Mouse (Mus musculus) hindbrain, embryonic 11.5 days (tissue): ENCODE measurements around the gene Btnl6. TPM values are rescaled to one million over a fixed set of nuclear protein-coding genes. Genes with fewer than 3 reads are reported as not detected.
"Not testable (repeated sequence)": the region's sequence is repeated elsewhere in the genome, so short reads cannot be mapped to it uniquely, and the experiment has no call there.

Experiments
- ATAC-seq: fragments of 200-750 bp; cut with Nextera tagmentation; 2 replicates; pipeline ENCODE4 v1.8.0; 2017; ENCODE audit warnings: mild to moderate bottlenecking, moderate TSS enrichment, moderate library complexity; ENCODE audit not compliant: low FRiP score
- DNase-seq: peaks from one replicate; pipeline ENCODE4 v3.0.0-alpha.2; 2015; ENCODE audit warnings: low spot score
- H3K27ac ChIP-seq: fragments of 300-500 bp; sonication (generic); 2 replicates; pipeline ENCODE4 v1.5.1; 2014; ENCODE audit warnings: mild to moderate bottlenecking, low read depth, low read length
- H3K27me3 ChIP-seq: fragments of 300-500 bp; sonication (generic); 2 replicates; pipeline ENCODE4 v1.6.1; 2014; ENCODE audit warnings: mild to moderate bottlenecking, low read length, moderate library complexity, mixed read lengths; ENCODE audit not compliant: control insufficient read depth, insufficient read depth
- H3K36me3 ChIP-seq: fragments of 300-500 bp; sonication (generic); 2 replicates; pipeline ENCODE4 v1.6.1; 2014; ENCODE audit warnings: mild to moderate bottlenecking, low read length, moderate library complexity, mixed read lengths; ENCODE audit not compliant: control insufficient read depth, insufficient read depth
- H3K4me1 ChIP-seq: fragments of 300-500 bp; sonication (generic); replicated peaks from 2 replicates; pipeline ENCODE4 v1.6.1; 2014; ENCODE audit warnings: low read length, mixed read lengths; ENCODE audit not compliant: control insufficient read depth, insufficient read depth
- H3K4me2 ChIP-seq: fragments of 300-500 bp; sonication (generic); replicated peaks from 2 replicates; pipeline ENCODE4 v1.6.1; 2014; ENCODE audit warnings: mild to moderate bottlenecking, low read depth, low read length
- H3K4me3 ChIP-seq: fragments of 300-500 bp; sonication (generic); 2 replicates; pipeline ENCODE4 v1.5.1; 2014; ENCODE audit warnings: low read depth, low read length
- H3K9ac ChIP-seq: fragments of 300-500 bp; sonication (generic); 2 replicates; pipeline ENCODE4 v1.6.1; 2014; ENCODE audit warnings: low read depth, low read length
- H3K9me3 ChIP-seq: fragments of 300-500 bp; sonication (generic); 2 replicates; pipeline ENCODE4 v1.6.1; 2016; ENCODE audit warnings: low read length; ENCODE audit not compliant: control insufficient read depth
- WGBS: fragments of 180-500 bp; shearing (Covaris S2); extraction: QIAGEN DNeasy Blood & Tissue Kit; methylation state at CpG from one replicate; pipeline ENCODE4 v1.1.7; 2014; 5-methylcytosine and 5-hydroxymethylcytosine counted together
- polyA plus RNA-seq: library from polyadenylated mRNA; unstranded; fragments of >200 nt; fragmentation: Nextera tagmentation; extraction: Ambion mirVana; gene quantifications from 2 replicates; pipeline ENCODE4 v1.2.1, GENCODE M21; 2014

Btnl6 gene
- polyA plus RNA-seq, 1 experiment from 2014 or later, result not detected

- Histone ChIP-seq H3K36me3 (no peaks in the 10 kb centered on the region), H3K9me3 (no peaks in the 10 kb centered on the region), H3K9ac (no peak overlapping the region), H3K27ac (no peak overlapping the region), H3K4me3 (no peak overlapping the region), H3K4me2 (no peak overlapping the region), H3K27me3 (no peaks in the 10 kb centered on the region), H3K4me1 (no peaks in the 10 kb centered on the region)
- ATAC-seq, result no peak
- WGBS, result 78% methylated on average over 11 of the region's 11 CpGs
- DNase-seq, result no peak
Observed at GRCm38 (mm10) chr17:34557411-34557810, 40.3 kb upstream of the Btnl6 start.

- Histone ChIP-seq H3K27ac (no peak overlapping the region), H3K9me3 (no peaks in the 10 kb centered on the region), H3K4me3 (no peak overlapping the region), H3K9ac (no peak overlapping the region), H3K4me2 (no peak overlapping the region), H3K4me1 (no peaks in the 10 kb centered on the region), H3K36me3 (no peaks in the 10 kb centered on the region), H3K27me3 (no peaks in the 10 kb centered on the region)
- WGBS, result 86% methylated on average over 8 of the region's 8 CpGs
- no peak for ATAC-seq
- DNase-seq, result no peak
Observed at GRCm38 (mm10) chr17:34556406-34556805, 39.3 kb upstream of the Btnl6 start.

DNA sequence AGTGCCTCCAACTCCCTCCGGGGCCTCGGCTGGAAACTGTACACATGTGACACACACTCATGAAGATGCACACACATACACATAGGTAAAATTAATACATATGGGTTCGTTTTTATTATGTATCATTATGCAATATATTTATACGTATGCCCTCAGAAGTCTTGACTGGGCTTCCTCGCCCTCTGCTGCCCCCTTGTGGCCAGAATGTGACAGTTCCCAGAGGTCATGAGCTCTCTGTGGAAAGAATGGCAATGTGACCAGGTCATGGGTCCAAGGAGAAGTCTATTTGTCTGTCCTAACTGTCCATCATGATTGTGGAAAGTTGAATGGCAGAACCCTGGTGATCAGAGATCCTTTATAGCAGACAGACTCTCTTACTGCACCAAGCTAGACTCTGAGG lies 38.3 kb upstream of the Btnl6 start:
- no peak for ATAC-seq
- Histone ChIP-seq H3K9ac (no peak overlapping the region), H3K9me3 (no peaks in the 10 kb centered on the region), H3K27ac (no peak overlapping the region), H3K36me3 (no peaks in the 10 kb centered on the region), H3K27me3 (no peaks in the 10 kb centered on the region), H3K4me2 (no peak overlapping the region), H3K4me3 (no peak overlapping the region), H3K4me1 (no peaks in the 10 kb centered on the region)
- peak; percentile 82 for DNase-seq
- WGBS, result 27% methylated on average over 5 of the region's 5 CpGs

DNA sequence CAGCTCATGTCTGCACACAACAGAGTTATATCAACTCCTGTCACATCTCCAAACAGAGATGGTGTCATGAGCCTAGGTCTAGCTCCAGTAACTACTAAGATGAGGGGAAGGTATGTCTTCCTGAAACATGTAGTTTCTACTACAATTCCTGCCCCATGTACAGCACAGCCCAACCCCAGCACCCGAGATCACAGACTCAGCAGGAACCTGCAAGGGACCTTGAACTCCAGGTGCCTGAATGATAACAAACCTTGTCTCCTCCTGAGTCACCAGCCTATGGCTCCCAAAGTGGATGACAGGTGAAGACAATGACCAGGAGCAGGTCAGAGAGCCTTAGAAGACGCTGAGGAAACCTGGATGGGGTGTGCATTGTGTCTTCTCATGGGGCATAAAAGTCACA lies 32.7 kb upstream of the Btnl6 start:
- ATAC-seq, result no peak
- no peak for DNase-seq
- no peak overlapping the region for H3K27ac ChIP-seq
- no peaks in the 10 kb centered on the region for H3K36me3 ChIP-seq
- 74% methylated on average over 2 of the region's 2 CpGs for WGBS
- H3K9me3 ChIP-seq, result no peaks in the 10 kb centered on the region
- no peak overlapping the region for H3K9ac ChIP-seq
- no peaks in the 10 kb centered on the region for H3K4me1 ChIP-seq
- H3K4me2 ChIP-seq, result no peak overlapping the region
- no peaks in the 10 kb centered on the region for H3K27me3 ChIP-seq
- no peak overlapping the region for H3K4me3 ChIP-seq

- 94% methylated on average over 3 of the region's 3 CpGs for WGBS
- no peak overlapping the region for H3K27ac ChIP-seq
Observed at GRCm38 (mm10) chr17:34549156-34549555, 32.0 kb upstream of the Btnl6 start.

GRCm38 (mm10) chr17:34547601-34548000 lies 30.4 kb upstream of the Btnl6 start:
- no peaks in the 10 kb centered on the region for H3K4me1 ChIP-seq
- WGBS, result 90% methylated on average over 4 of the region's 4 CpGs

More at GRCm38 (mm10) chr17:34549156-34549555, 32.0 kb upstream of the Btnl6 start:
- ATAC-seq, result no peak
- no peaks in the 10 kb centered on the region for H3K36me3 ChIP-seq
- H3K9me3 ChIP-seq, result no peaks in the 10 kb centered on the region
- H3K27me3 ChIP-seq, result no peaks in the 10 kb centered on the region
- H3K9ac ChIP-seq, result no peak overlapping the region
- no peak overlapping the region for H3K4me2 ChIP-seq
- H3K4me3 ChIP-seq, result no peak overlapping the region
- no peaks in the 10 kb centered on the region for H3K4me1 ChIP-seq
- DNase-seq, result no peak

GRCm38 (mm10) chr17:34546797-34547196 lies 29.6 kb upstream of the Btnl6 start:
- Histone ChIP-seq H3K9me3 (no peaks in the 10 kb centered on the region), H3K9ac (no peak overlapping the region), H3K4me1 (no peaks in the 10 kb centered on the region), H3K36me3 (no peaks in the 10 kb centered on the region), H3K27me3 (no peaks in the 10 kb centered on the region), H3K27ac (no peak overlapping the region), H3K4me3 (no peak overlapping the region), H3K4me2 (no peak overlapping the region)
- no peak for DNase-seq
- ATAC-seq, result no peak
- WGBS, result 90% methylated on average over 1 of the region's 1 CpGs

More at GRCm38 (mm10) chr17:34547601-34548000, 30.4 kb upstream of the Btnl6 start:
- Histone ChIP-seq H3K9ac (no peak overlapping the region), H3K27ac (no peak overlapping the region), H3K36me3 (no peaks in the 10 kb centered on the region), H3K4me2 (no peak overlapping the region), H3K9me3 (no peaks in the 10 kb centered on the region), H3K4me3 (no peak overlapping the region), H3K27me3 (no peaks in the 10 kb centered on the region)
- no peak for ATAC-seq
- DNase-seq, result no peak

- not testable (repeated sequence) for ATAC-seq, H3K27ac ChIP-seq, H3K36me3 ChIP-seq, H3K4me1 ChIP-seq, H3K4me3 ChIP-seq, DNase-seq, H3K9ac ChIP-seq, H3K4me2 ChIP-seq, H3K9me3 ChIP-seq, H3K27me3 ChIP-seq
- WGBS, result 96% methylated on average over 12 of the region's 13 CpGs
Observed at GRCm38 (mm10) chr17:34543567-34543966, 26.4 kb upstream of the Btnl6 start.

DNA sequence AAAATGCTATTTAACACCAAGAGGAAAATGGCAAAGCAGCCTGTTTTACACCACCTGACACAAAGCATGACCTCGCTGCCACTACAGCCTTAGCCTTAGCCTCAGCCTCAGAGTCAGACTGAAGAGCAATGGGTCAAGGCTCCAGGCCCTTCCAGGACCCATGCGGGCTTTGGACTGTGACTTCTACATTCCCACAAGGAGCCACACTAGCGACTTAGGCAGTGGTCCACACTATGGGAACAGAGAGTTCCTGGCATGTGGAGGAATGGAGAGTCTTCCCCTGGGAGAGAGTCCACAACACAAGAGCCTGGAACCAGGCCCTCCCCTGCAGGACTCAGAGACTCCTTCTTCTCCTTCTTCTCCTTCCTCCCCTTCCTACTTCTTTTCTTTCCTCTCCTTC lies 15.5 kb upstream of the Btnl6 start:
- DNase-seq (no peak), ATAC-seq (no peak)
- Histone ChIP-seq H3K4me3 (no peak overlapping the region), H3K9me3 (no peaks in the 10 kb centered on the region), H3K36me3 (no peaks in the 10 kb centered on the region), H3K4me2 (no peak overlapping the region), H3K9ac (no peak overlapping the region), H3K27me3 (no peaks in the 10 kb centered on the region), H3K4me1 (no peaks in the 10 kb centered on the region), H3K27ac (no peak overlapping the region)
- 80% methylated on average over 3 of the region's 3 CpGs for WGBS
